Mouse (Mus musculus) intestine, postnatal 0 days (tissue): ENCODE results near the gene Zcchc14. TPM values are rescaled to one million over a fixed set of nuclear protein-coding genes. Genes with fewer than 3 reads are reported as not detected.

ENCODE experiments used
- ATAC-seq: fragments of 200-750 bp; cut with Nextera tagmentation; 2 replicates; pipeline ENCODE4 v1.8.0; 2017; ENCODE audit warnings: mild to moderate bottlenecking, moderate TSS enrichment, moderate library complexity
- H3K27ac ChIP-seq: fragments of 300-500 bp; sonication (generic); 2 replicates; pipeline ENCODE4 v1.5.1; 2014; ENCODE audit warnings: mild to moderate bottlenecking, low read depth, low read length, moderate library complexity
- H3K27me3 ChIP-seq: fragments of 300-500 bp; sonication (generic); replicated peaks from 2 replicates; pipeline ENCODE4 v1.6.1; 2014; ENCODE audit warnings: low read length, mixed read lengths; ENCODE audit not compliant: control insufficient read depth, insufficient read depth
- H3K36me3 ChIP-seq: fragments of 300-500 bp; sonication (generic); 2 replicates; pipeline ENCODE4 v1.6.1; 2014; ENCODE audit warnings: mild to moderate bottlenecking, moderate library complexity; ENCODE audit not compliant: control insufficient read depth, insufficient read depth
- H3K4me1 ChIP-seq: fragments of 300-500 bp; sonication (generic); replicated peaks from 2 replicates; pipeline ENCODE4 v1.6.1; 2014; ENCODE audit warnings: antibody characterized with exemption, low read length, mixed read lengths; ENCODE audit not compliant: control insufficient read depth, insufficient read depth
- H3K4me2 ChIP-seq: fragments of 300-500 bp; sonication (generic); replicated peaks from 2 replicates; pipeline ENCODE4 v1.6.1; 2014; ENCODE audit warnings: low read depth, mild to moderate bottlenecking, moderate library complexity
- H3K4me3 ChIP-seq: fragments of 300-500 bp; sonication (generic); 2 replicates; pipeline ENCODE4 v1.5.1; 2014; ENCODE audit warnings: low read depth, low read length
- H3K9ac ChIP-seq: fragments of 300-500 bp; sonication (generic); 2 replicates; pipeline ENCODE4 v1.6.1; 2014; ENCODE audit warnings: mild to moderate bottlenecking, low read depth, low read length
- H3K9me3 ChIP-seq: fragments of 300-500 bp; sonication (generic); 2 replicates; pipeline ENCODE4 v1.6.1; 2016; ENCODE audit warnings: mixed run types; ENCODE audit not compliant: control insufficient read depth
- CTCF ChIP-seq: sonication (generic); IDR thresholded peaks from 2 replicates; pipeline ENCODE4 v1.5.1; 2016; ENCODE audit warnings: low read depth, mild to moderate bottlenecking, control low read depth, antibody characterized with exemption, moderate library complexity
- WGBS: fragments of 180-500 bp; shearing (Covaris S2); extraction: QIAGEN DNeasy Blood & Tissue Kit; methylation state at CpG from one replicate; pipeline ENCODE4 v1.1.7; 2014; 5-methylcytosine and 5-hydroxymethylcytosine counted together
- polyA plus RNA-seq: library from polyadenylated mRNA; unstranded; fragments of >200 nt; fragmentation: Nextera tagmentation; extraction: Ambion mirVana; gene quantifications from 2 replicates; pipeline ENCODE4 v1.2.1, GENCODE M21; 2015

The Zcchc14 gene
- polyA plus RNA-seq, 1 experiment from 2014 or later: 6.9 TPM

DNA sequence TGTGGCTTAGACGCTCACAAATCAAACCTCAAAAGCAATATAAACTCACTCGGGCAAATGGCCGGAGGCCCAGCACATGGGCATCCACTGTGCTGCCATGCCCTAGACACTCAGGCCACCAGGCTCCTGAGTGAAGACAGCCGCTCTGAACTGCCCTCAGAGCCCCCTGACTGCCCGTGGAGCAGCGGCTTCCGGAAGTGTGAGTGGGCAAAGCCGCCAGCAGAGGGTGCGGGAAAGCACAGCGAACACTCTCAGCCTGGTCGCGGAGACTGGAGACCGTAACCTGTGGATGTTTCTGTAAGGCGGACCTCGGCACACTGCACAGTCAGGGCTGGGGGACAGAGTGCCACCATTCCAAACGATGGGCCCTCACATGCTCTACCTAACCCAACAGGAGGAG, 94.2 kb downstream of the Zcchc14 start:
- H3K27ac ChIP-seq: no peak overlapping the region
- ATAC-seq: no peak
- H3K36me3 ChIP-seq: peaks cover 37% of the 10 kb centered on the region
- no peaks in the 10 kb centered on the region for H3K4me1 ChIP-seq
- 88% methylated on average over 16 of the region's 16 CpGs for WGBS
- H3K9ac ChIP-seq: no peak overlapping the region
- no peak overlapping the region for H3K4me2 ChIP-seq
- no peaks in the 10 kb centered on the region for H3K27me3 ChIP-seq
- H3K4me3 ChIP-seq: no peak overlapping the region
- TF ChIP-seq CTCF: peak; percentile 14; the same call in 1 of the 2 replicates
- no peaks in the 10 kb centered on the region for H3K9me3 ChIP-seq

DNA sequence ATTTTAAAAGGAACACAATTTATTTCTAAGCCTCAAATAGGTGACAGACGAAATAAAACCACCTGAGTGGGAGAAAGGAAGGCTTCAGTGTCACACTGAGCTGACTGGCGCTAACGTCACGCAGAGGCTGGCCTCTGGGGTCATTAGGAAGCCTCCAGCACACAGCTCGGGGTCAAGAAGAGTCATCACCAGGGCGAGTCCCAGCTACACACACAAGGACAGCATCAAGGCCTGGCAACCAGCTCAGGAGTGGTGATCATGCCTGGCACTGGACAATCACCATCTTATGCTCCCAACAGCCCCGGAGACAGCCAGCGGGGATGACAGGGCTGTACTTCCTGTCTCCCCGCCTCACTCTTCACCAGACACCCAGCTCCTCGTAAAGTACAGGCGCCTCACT, 95.0 kb downstream of the Zcchc14 start:
- H3K4me3 ChIP-seq: no peak overlapping the region
- no peak for ATAC-seq
- H3K27me3 ChIP-seq: no peaks in the 10 kb centered on the region
- no peak overlapping the region for H3K4me2 ChIP-seq
- 81% methylated on average over 11 of the region's 11 CpGs for WGBS
- H3K9ac ChIP-seq: no peak overlapping the region
- no peaks in the 10 kb centered on the region for H3K9me3 ChIP-seq
- TF ChIP-seq CTCF: no peak
- peaks cover 43% of the 10 kb centered on the region for H3K36me3 ChIP-seq
- H3K27ac ChIP-seq: no peak overlapping the region
- no peaks in the 10 kb centered on the region for H3K4me1 ChIP-seq

DNA sequence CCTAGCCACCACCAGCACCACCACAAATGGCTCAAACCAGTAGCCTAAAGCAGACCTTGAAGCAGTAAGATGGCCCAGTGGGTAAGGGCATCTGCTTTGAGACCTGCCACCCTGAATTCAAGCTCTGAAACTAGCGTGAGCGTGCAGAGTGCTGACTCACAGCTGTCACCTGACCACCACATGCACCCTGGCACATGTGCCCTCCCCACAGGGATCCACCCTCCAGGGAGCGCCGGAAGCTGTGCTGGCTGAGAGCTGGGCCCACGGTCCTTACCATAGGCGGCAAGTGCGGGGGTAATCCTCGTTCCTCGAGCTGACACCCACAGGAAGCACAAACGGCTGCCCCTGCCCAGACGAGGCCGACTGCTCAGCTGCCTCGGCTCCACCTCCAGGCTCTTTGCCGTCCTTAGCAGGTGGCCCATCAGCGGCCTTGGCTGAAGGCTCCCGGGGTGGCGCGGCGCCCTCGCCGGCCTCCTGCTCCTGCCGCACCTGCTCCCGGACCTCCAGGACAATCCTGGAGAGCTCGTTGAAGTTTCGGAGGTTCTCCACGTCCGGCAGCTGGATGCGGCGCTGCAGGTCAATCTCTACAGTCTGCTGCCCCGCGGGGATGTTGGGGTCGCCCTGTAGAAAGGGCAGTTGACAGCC, 98.7 kb downstream of the Zcchc14 start:
- no peak overlapping the region for H3K27ac ChIP-seq
- no peak overlapping the region for H3K4me2 ChIP-seq
- TF ChIP-seq CTCF: no peak
- no peaks in the 10 kb centered on the region for H3K9me3 ChIP-seq
- WGBS: 90% methylated on average over 32 of the region's 32 CpGs
- H3K4me1 ChIP-seq: no peaks in the 10 kb centered on the region
- ATAC-seq: no peak
- H3K27me3 ChIP-seq: no peaks in the 10 kb centered on the region
- H3K4me3 ChIP-seq: no peak overlapping the region
- H3K9ac ChIP-seq: no peak overlapping the region
- peaks cover 35% of the 10 kb centered on the region for H3K36me3 ChIP-seq

DNA sequence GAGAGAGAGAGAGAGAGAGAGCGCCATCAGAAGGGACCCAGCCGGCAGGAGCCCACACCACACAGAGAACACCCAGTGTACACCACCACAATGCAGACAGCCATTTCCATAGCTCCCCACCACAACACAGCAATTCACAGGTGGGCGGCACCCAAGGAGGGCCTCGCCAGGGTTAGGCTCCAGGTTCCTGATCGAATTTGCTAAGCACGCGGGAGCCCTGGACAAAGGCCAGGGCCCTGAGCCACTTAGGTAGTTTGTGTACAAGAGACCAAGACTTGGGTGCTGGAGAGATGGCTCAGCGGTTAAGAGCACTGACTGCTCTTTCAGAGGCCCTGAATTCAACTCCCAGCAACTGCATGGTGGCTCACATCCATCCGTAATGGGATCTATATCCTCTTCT, 100.2 kb downstream of the Zcchc14 start:
- Histone ChIP-seq H3K27ac (no peak overlapping the region), H3K4me2 (no peak overlapping the region), H3K4me3 (no peak overlapping the region), H3K4me1 (no peaks in the 10 kb centered on the region), H3K9me3 (no peaks in the 10 kb centered on the region), H3K27me3 (no peaks in the 10 kb centered on the region), H3K36me3 (peaks cover 30% of the 10 kb centered on the region), H3K9ac (no peak overlapping the region)
- 80% methylated on average over 9 of the region's 9 CpGs for WGBS
- TF ChIP-seq CTCF: no peak
- ATAC-seq: no peak

DNA sequence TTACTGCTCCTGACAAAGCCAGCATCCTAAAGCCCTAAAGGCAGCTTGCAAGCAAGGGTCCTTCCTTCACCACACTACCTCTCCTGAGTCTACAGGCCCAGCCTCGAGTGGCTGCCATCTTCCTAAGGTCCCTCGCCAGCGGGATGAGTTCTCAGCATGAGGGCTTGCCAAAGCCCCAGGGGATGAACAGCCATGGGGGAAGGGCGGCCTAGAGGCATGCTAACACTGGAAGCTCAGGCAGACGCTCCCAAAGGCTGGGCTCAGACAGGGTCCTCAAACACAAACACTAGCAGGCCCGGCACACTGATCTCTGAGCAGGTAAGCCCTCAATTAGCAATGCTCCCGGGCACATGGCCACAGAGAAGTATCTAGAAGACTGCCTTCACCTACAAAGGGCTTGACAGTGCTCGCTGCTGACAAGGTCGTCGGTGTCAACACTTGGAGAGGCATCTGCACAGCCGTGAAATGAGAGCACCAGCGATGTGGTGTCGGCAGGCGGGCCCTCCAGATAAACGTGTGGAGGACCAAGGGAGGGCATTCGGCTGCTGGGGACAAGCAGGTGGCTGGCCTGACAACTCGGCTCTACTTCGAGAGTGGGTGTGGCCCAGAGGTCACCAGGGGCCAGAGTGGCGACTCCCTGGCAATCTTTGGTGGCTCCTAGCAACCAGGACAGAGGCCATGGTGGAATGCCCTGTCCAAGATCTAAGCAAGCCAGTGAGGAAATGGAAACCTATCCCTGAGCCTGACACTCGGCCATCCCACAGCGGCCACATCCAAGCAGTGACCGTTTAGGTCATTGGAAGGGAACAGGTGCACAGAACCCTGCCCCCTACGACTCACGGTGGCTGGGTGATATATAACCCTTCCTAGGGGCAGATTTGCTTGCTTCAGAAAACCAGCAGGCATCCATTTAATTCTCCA, 101.4 kb downstream of the Zcchc14 start:
- no peak overlapping the region for H3K27ac ChIP-seq
- no peaks in the 10 kb centered on the region for H3K27me3 ChIP-seq
- no peak overlapping the region for H3K4me3 ChIP-seq
- WGBS: 60% methylated on average over 24 of the region's 24 CpGs
- no peak for TF ChIP-seq CTCF
- no peak overlapping the region for H3K9ac ChIP-seq
- no peaks in the 10 kb centered on the region for H3K9me3 ChIP-seq
- no peak for ATAC-seq
- no peaks in the 10 kb centered on the region for H3K4me1 ChIP-seq
- no peak overlapping the region for H3K4me2 ChIP-seq
- peaks cover 30% of the 10 kb centered on the region for H3K36me3 ChIP-seq

DNA sequence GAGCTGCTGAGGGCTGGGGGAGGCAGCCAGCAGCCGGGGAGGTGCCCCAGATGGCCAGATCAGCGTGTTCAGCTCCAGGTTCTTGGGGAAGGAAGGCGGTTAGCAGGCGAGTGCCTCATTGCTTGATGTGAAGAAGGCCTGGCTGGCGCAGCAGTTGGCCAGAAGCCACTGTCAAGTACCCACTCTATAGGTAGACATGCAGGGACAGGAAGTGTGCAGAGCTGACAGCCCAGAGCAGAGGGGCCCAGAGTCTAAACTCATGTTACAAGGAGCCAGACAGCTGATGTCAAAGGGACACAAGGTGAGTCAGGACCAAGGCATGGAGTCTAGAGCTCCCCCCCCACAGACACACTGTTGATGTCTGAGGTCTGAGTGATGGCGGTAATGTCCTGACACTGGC, 102.6 kb downstream of the Zcchc14 start:
- no peaks in the 10 kb centered on the region for H3K4me1 ChIP-seq
- peaks cover 27% of the 10 kb centered on the region for H3K36me3 ChIP-seq
- TF ChIP-seq CTCF: no peak
- no peak overlapping the region for H3K4me3 ChIP-seq
- H3K9me3 ChIP-seq: no peaks in the 10 kb centered on the region
- no peak overlapping the region for H3K4me2 ChIP-seq
- no peaks in the 10 kb centered on the region for H3K27me3 ChIP-seq
- 92% methylated on average over 6 of the region's 6 CpGs for WGBS
- no peak for ATAC-seq
- no peak overlapping the region for H3K9ac ChIP-seq
- H3K27ac ChIP-seq: no peak overlapping the region

Other genes with a start within 250 kb of the Zcchc14 start
- gene 1700018B08Rik, start 108.6 kb downstream of the Zcchc14 start, polyA plus RNA-seq: not detected in 2 replicates
- gene Fbxo31, start 74.1 kb downstream of the Zcchc14 start, polyA plus RNA-seq: 4.5 and 5.6 TPM in 2 replicates
- 264 and 267 TPM in 2 replicates for gene Map1lc3b, start 62.5 kb downstream of the Zcchc14 start, polyA plus RNA-seq
- gene Jph3, start 76.7 kb upstream of the Zcchc14 start, polyA plus RNA-seq: 2.8 and 3.0 TPM in 2 replicates
- 10.7 and 12.1 TPM in 2 replicates for gene Klhdc4, start 176.7 kb upstream of the Zcchc14 start, polyA plus RNA-seq